Mouse (Mus musculus) adrenal gland, postnatal 14 days (tissue): ENCODE results near the gene Nrtn. TPM values are rescaled to one million over a fixed set of nuclear protein-coding genes. Genes with fewer than 3 reads are reported as not detected.

Source experiments
- DNase-seq: peaks from one replicate; pipeline ENCODE4 v3.0.0; 2021; ENCODE audit warnings: mixed read lengths
- total RNA-seq: library from RNA; stranded (reverse); gene quantifications from 2 replicates; pipeline ENCODE4 v1.2.3, GENCODE M21; 2021

Gene Nrtn
- total RNA-seq, 1 experiment from 2014 or later, result 4.5 TPM

DNA sequence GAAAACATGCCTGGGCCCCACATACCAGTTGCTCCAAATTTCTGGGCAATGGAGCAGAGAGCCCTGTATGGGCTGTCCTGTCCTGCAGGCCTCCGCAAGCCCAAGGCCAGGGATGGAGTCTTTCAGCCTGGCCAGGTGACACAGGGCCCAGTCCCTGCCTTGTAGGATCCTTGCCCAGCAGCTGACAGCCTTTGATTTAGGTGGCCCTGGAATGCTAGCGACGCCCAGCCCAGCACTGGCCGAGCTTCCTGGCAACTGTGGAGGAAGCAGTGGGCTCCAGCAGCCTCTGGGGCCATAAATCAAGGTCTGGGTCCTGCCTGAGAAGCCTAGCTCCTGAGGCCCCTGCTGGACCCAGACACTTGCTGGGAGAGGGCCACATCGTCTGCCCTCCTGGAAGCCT is 34.9 kb downstream of the Nrtn start:
- DNase-seq, result peak; percentile 79

- DNase-seq, result peak; percentile 97
Measured at GRCm38 (mm10) chr17:56717363-56718058, 39.8 kb downstream of the Nrtn start, which contains the start of the genes Ndufa11 and Vmac. Ndufa11 (plus strand) TSS chr17:56717767. Vmac (minus strand) TSS chr17:56718022.

GRCm38 (mm10) chr17:56716655-56717362 is 40.5 kb downstream of the Nrtn start:
- DNase-seq, result peak; percentile 97

GRCm38 (mm10) chr17:56715914-56716654 is 41.2 kb downstream of the Nrtn start:
- DNase-seq, result no peak

DNA sequence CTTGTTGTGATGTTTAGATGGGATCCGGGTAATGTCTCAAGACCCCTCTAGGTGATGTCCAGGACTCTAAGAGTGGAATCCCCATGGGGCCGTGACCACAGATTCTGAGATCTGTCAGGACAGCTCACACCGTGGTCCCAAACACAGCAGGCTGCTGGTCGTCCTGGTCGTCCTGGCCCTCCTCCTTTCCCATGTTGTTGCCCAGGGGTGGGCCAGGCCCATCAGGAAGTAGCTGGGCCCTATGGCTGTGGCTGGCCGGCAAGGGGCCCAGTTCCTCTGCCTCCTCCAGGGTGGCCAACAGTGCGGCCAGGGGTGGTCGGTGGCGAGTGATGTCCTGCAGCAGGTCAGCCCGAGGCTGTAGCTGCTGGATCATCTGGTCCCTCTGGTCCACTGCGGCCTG is 42.0 kb downstream of the Nrtn start:
- DNase-seq, result no peak

GRCm38 (mm10) chr17:56709708-56710107 is 47.6 kb downstream of the Nrtn start:
- DNase-seq, result no peak

DNA sequence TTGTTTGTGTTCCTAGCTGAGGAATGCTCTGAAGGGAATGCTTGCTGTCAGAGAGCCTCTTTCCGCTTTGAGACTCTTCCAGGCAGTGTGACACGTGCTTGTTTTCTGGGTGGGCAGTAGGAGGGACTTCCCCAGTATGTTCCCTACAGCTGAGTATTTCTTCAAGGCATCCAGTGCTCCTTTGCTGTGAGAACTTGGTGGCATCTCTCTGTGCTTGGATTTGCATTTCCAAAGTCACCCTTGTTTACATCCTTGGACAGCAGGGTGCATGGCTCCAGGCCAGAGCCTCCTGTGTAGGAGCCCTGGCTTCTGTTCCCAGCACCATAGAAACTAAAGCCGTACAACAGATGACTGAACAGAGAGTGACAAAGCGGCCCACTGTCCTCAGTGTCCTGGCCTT is 48.6 kb downstream of the Nrtn start:
- DNase-seq, result no peak

- DNase-seq, result no peak
Measured at GRCm38 (mm10) chr17:56706515-56706914, 50.8 kb downstream of the Nrtn start.

DNA sequence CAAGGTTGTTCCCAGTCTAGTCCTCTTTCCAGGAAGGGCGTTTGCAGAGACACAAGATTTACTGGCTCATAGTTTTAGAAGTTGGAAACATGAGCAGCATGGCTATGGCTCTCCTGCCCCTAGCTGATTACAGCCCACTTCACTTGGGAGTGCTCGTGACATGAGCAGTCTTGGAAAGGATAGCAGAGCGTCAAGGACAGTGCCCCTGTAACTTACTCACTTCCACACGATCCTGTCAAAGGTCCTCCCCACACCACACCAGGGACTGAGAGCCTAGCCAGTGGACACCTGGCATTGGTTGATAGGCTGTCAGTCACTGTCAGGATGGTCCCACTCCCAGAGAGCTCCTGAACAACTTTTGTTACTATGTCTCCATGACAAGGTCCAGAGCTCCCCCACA is 54.3 kb downstream of the Nrtn start:
- no peak for DNase-seq

Other genes starting within 250 kb of the Nrtn start
- not detected in 2 replicates for gene Znrf4, start 245.1 kb downstream of the Nrtn start, total RNA-seq
- 0.70 and 1.3 TPM in 2 replicates for gene Gm20219, start 203.1 kb downstream of the Nrtn start, total RNA-seq
- 112 and 141 TPM in 2 replicates for gene Safb2, start 172.9 kb downstream of the Nrtn start, total RNA-seq
- gene Safb, start 172.7 kb downstream of the Nrtn start, total RNA-seq, result 104 and 121 TPM in 2 replicates
- 450 and 452 TPM in 2 replicates for gene 2410015M20Rik, start 147.8 kb downstream of the Nrtn start, total RNA-seq
- gene Rpl36, start 144.1 kb downstream of the Nrtn start, total RNA-seq, result 845 and 964 TPM in 2 replicates
- 332 and 338 TPM in 2 replicates for gene Lonp1, start 130.6 kb downstream of the Nrtn start, total RNA-seq
- 1.8 and 2.0 TPM in 2 replicates for gene Catsperd, start 129.4 kb downstream of the Nrtn start, total RNA-seq
- 59.4 and 63.8 TPM in 2 replicates for gene Ranbp3, start 84.2 kb downstream of the Nrtn start, total RNA-seq
- 382 and 386 TPM in 2 replicates for gene Ndufa11, start 39.8 kb downstream of the Nrtn start, total RNA-seq
- gene Vmac, start 39.5 kb downstream of the Nrtn start, total RNA-seq, result 22.3 and 23.9 TPM in 2 replicates
- 29.1 and 37.2 TPM in 2 replicates for gene Dus3l, start 7.2 kb upstream of the Nrtn start, total RNA-seq
- 0.30 and 1.0 TPM in 2 replicates for gene Prr22, start 12.7 kb upstream of the Nrtn start, total RNA-seq
- gene Rfx2, start 73.5 kb upstream of the Nrtn start, total RNA-seq, result 5.9 and 6.0 TPM in 2 replicates
- 0.44 and 0.64 TPM in 2 replicates for gene Acsbg2, start 116.9 kb upstream of the Nrtn start, total RNA-seq
- 7.2 and 7.3 TPM in 2 replicates for gene 1700061G19Rik, start 117.9 kb upstream of the Nrtn start, total RNA-seq
- 29.0 and 33.6 TPM in 2 replicates for gene Mllt1, start 177.9 kb upstream of the Nrtn start, total RNA-seq
- not detected in 2 replicates for gene Acer1, start 224.6 kb upstream of the Nrtn start, total RNA-seq
- 106 and 107 TPM in 2 replicates for gene Clpp, start 232.8 kb upstream of the Nrtn start, total RNA-seq
- 65.6 and 67.0 TPM in 2 replicates for gene Alkbh7, start 239.8 kb upstream of the Nrtn start, total RNA-seq
- gene Pspn, start 242.5 kb upstream of the Nrtn start, total RNA-seq, result 1.1 TPM in 1 of 2 replicates, not detected in the other